Mouse (Mus musculus) B cell, adult 2 months (primary cell): ENCODE data around the gene Tbc1d32.
"Not testable (repeated sequence)": the region's sequence is repeated elsewhere in the genome, so short reads cannot be mapped to it uniquely, and the experiment has no call there.

ENCODE experiments used
- DNase-seq, 2 experiments: peaks; one replicate each; pipeline ENCODE4 v3.0.0; 2022

Tbc1d32 gene

GRCm38 (mm10) chr10:56228568-56229209 lies at the start of gene Tbc1d32:
Tbc1d32 (minus strand) TSS chr10:56228689.
- DNase-seq: peak; percentile 83 to 88

- DNase-seq: peak; percentile 2 to 3
These were observed 666 bp downstream of the Tbc1d32 start for GRCm38 (mm10) chr10:56227771-56228275.

- no peak for DNase-seq
These were observed 12.7 kb downstream of the Tbc1d32 start for GRCm38 (mm10) chr10:56215797-56216196.

GRCm38 (mm10) chr10:56210343-56210742 lies 18.1 kb downstream of the Tbc1d32 start:
- DNase-seq: no peak

GRCm38 (mm10) chr10:56206802-56207404 lies 21.6 kb downstream of the Tbc1d32 start:
- no peak for DNase-seq

- DNase-seq: no peak
These were observed 24.1 kb downstream of the Tbc1d32 start for GRCm38 (mm10) chr10:56204348-56204747.

GRCm38 (mm10) chr10:56199902-56200301 lies 28.6 kb downstream of the Tbc1d32 start:
- no peak for DNase-seq

- DNase-seq: no peak
These were observed 29.8 kb downstream of the Tbc1d32 start for GRCm38 (mm10) chr10:56198691-56199090.

GRCm38 (mm10) chr10:56194310-56194709 lies 34.2 kb downstream of the Tbc1d32 start:
- no peak for DNase-seq

GRCm38 (mm10) chr10:56181727-56182126 lies 46.8 kb downstream of the Tbc1d32 start:
- DNase-seq: no peak

GRCm38 (mm10) chr10:56173184-56173583 lies 55.3 kb downstream of the Tbc1d32 start:
- no peak for DNase-seq

- DNase-seq: not testable (repeated sequence)
These were observed 60.8 kb downstream of the Tbc1d32 start for GRCm38 (mm10) chr10:56167721-56168120.

GRCm38 (mm10) chr10:56165758-56166157 lies 62.7 kb downstream of the Tbc1d32 start:
- no peak for DNase-seq

- DNase-seq: no peak
These were observed 64.1 kb downstream of the Tbc1d32 start for GRCm38 (mm10) chr10:56164411-56164810.

- DNase-seq: no peak
These were observed 69.7 kb downstream of the Tbc1d32 start for GRCm38 (mm10) chr10:56158748-56159147.

GRCm38 (mm10) chr10:56158207-56158606 lies 70.3 kb downstream of the Tbc1d32 start:
- no peak for DNase-seq

GRCm38 (mm10) chr10:56156956-56157355 lies 71.5 kb downstream of the Tbc1d32 start:
- no peak for DNase-seq

- no peak for DNase-seq
These were observed 79.6 kb downstream of the Tbc1d32 start for GRCm38 (mm10) chr10:56148920-56149319.

- no peak for DNase-seq
These were observed 91.3 kb downstream of the Tbc1d32 start for GRCm38 (mm10) chr10:56137191-56137590.

GRCm38 (mm10) chr10:56129642-56130041 lies 98.8 kb downstream of the Tbc1d32 start:
- DNase-seq: no peak

GRCm38 (mm10) chr10:56126972-56127371 lies 101.5 kb downstream of the Tbc1d32 start:
- no peak for DNase-seq

GRCm38 (mm10) chr10:56115636-56116180 lies 112.8 kb downstream of the Tbc1d32 start:
- peak in 1 of 2 experiments; percentile 3 for DNase-seq

- peak; percentile 57 to 65 for DNase-seq
These were observed 113.4 kb downstream of the Tbc1d32 start for GRCm38 (mm10) chr10:56114951-56115635.

GRCm38 (mm10) chr10:56106996-56107334 lies 121.5 kb downstream of the Tbc1d32 start:
- peak; percentile 5 to 12 for DNase-seq
